Comparison of ENCODE assay signal across 22 mouse cellular contexts in genomic region chr17:27568228-27568627, GRCm38 (mm10). TPM values are rescaled to one million over a fixed set of nuclear protein-coding genes. Genes with fewer than 3 reads are reported as not detected.
A peak's percentile ranks its signal among the peaks of the same experiment; 100 is the strongest.
DNase-seq lines count a peak whose midpoint lies in the region; TF ChIP-seq lines count a peak whose summit lies in the region.
"Had no signal": no experiment of that assay in that cellular context is flagged by ENCODE, and none has a peak within 500 bp of the region (broad histone marks: within the 10 kb centered on the region; RNA-seq: fewer than 3 reads in every experiment).

No protein-coding gene starts in this region.

- H3K4me1 ChIP-seq in cerebellum, adult 2 months (ENCODE audit: control insufficient read depth, insufficient read depth, low read length): peaks cover 23% of the 10 kb centered on the region

- TF ChIP-seq POLR2A in cerebellum, adult 2 months (IDR thresholded peaks at IDR 0.05; ENCODE audit: borderline replicate concordance, insufficient read depth, low read length): no peak

- no peak overlapping the region for H3K4me3 ChIP-seq in cerebellum, adult 2 months (replicated peaks; ENCODE audit: insufficient read depth, low read depth, low read length)
- H3K4me3 ChIP-seq: embryonic facial prominence, embryonic 10.5 days; embryonic facial prominence, embryonic 12.5 days; forebrain, embryonic 13.5 days; forebrain, embryonic 15.5 days had no signal

- no peaks in the 10 kb centered on the region for H3K27me3 ChIP-seq in cerebellum, adult 2 months (ENCODE audit: control insufficient read depth, insufficient read depth, low read length)
- H3K27me3 ChIP-seq: CH12.LX; embryonic facial prominence, embryonic 12.5 days; forebrain, embryonic 13.5 days; forebrain, embryonic 15.5 days; Patski had no signal

- 20% methylated on average over 5 of the region's 5 CpGs for WGBS in cerebellum, adult 2 months

- TF ChIP-seq CTCF in cerebellum, adult 2 months (IDR thresholded peaks at IDR 0.05; ENCODE audit: borderline replicate concordance, insufficient read depth, low read depth, low read length): no peak

- DNase-seq in adrenal gland, postnatal 14 days: peak; percentile 8
- DNase-seq in adrenal gland, postnatal 4 days (ENCODE audit: low spot score in 2 of 2): no peak
- peak; percentile 45 to 73 for DNase-seq in cerebellum, adult 2 months
- no peak for DNase-seq in cerebellum, postnatal 14 days
- DNase-seq in heart, adult 11 months: peak; percentile 89
- DNase-seq in heart, postnatal 4 days: no peak
- peak; percentile 80 for DNase-seq in adipocyte (ENCODE audit: low spot score)
- DNase-seq in testis, postnatal 14 days (ENCODE audit: low spot score): no peak
- DNase-seq: adrenal gland, adult 2 months; adrenal gland, postnatal 10 days; adrenal gland, postnatal 36 days; B cell, adult 2 months; cerebellum, adult 8-10 months; forebrain, postnatal 0 days had no signal

- H3K27ac ChIP-seq in cerebellum, adult 2 months (ENCODE audit: insufficient read depth, low read length): peak overlapping the region; percentile 49; the same call in 1 of the 2 replicates
- H3K27ac ChIP-seq: embryonic facial prominence, embryonic 10.5 days; embryonic facial prominence, embryonic 12.5 days; forebrain, embryonic 13.5 days; forebrain, embryonic 15.5 days had no signal

RNA-seq across cellular contexts. Expression of gene AI413582, which starts 2.7 kb away (rescaled TPM):
- total RNA-seq in adrenal gland, postnatal 14 days (2021): 10.9 and 19.7 TPM in 2 replicates
- total RNA-seq in adrenal gland, postnatal 4 days (2021): 10 to 100 TPM; 17.4 to 19.1 TPM
- polyA plus RNA-seq in cerebellum, adult 2 months (2012; rRNA removed): 98.9 and 104 TPM in 2 replicates
- total RNA-seq in heart, postnatal 4 days (2021): 1 to 10 TPM; 8.7 to 8.8 TPM

RNA-seq across cellular contexts. Expression of gene Hmga1, which starts 11.9 kb away (rescaled TPM):
- total RNA-seq in adrenal gland, postnatal 14 days (2021): 17.4 and 27.0 TPM in 2 replicates
- 10 to 100 TPM; 41.6 to 44.9 TPM for total RNA-seq in adrenal gland, postnatal 4 days (2021)
- polyA plus RNA-seq in cerebellum, adult 2 months (2012; rRNA removed): 124 and 133 TPM in 2 replicates
- total RNA-seq in heart, postnatal 4 days (2021): 10 to 100 TPM; 54.8 to 59.1 TPM

RNA-seq across cellular contexts. Expression of gene Grm4, which starts 47.0 kb away (rescaled TPM):
- total RNA-seq in adrenal gland, postnatal 14 days (2021): 3.9 and 4.5 TPM in 2 replicates
- 1 to 10 TPM; 1.5 to 6.2 TPM for total RNA-seq in adrenal gland, postnatal 4 days (2021)
- polyA plus RNA-seq in cerebellum, adult 2 months (2012; rRNA removed): 310 and 403 TPM in 2 replicates
- total RNA-seq in heart, postnatal 4 days (2021): under 1 TPM in 1 of 2 experiments, not detected in 1; 0.07 TPM
- total RNA-seq: CH12.LX had no signal
- polyA plus RNA-seq: CD4-positive, CD25-positive, alpha-beta regulatory T cell, adult 4 months; G1E had no signal

RNA-seq across cellular contexts. Expression of gene Nudt3, which starts 55.1 kb away (rescaled TPM):
- 162 and 173 TPM in 2 replicates for total RNA-seq in adrenal gland, postnatal 14 days (2021)
- total RNA-seq in adrenal gland, postnatal 4 days (2021): 100 to 1,000 TPM; 173 to 174 TPM
- 336 and 366 TPM in 2 replicates for polyA plus RNA-seq in cerebellum, adult 2 months (2012; rRNA removed)
- 100 to 1,000 TPM; 340 to 371 TPM for total RNA-seq in heart, postnatal 4 days (2021)

Comparison
In these comparisons a context has a peak if more than half of its experiments do, and no peak if none do; other contexts are left out.
1. DNase-seq: peak in adrenal gland, postnatal 14 days (single experiment), cerebellum, adult 2 months (2 of 2), heart, adult 11 months (single experiment) and adipocyte (single experiment); none in adrenal gland, postnatal 4 days (0 of 2), cerebellum, postnatal 14 days (0 of 2), heart, postnatal 4 days (single experiment) and testis, postnatal 14 days (single experiment).